Mouse (Mus musculus) forebrain, embryonic 16.5 days (tissue): ENCODE data around the gene Arhgef26. TPM values are rescaled to one million over a fixed set of nuclear protein-coding genes. Genes with fewer than 3 reads are reported as not detected.

Experiments
- ATAC-seq: fragments of 200-750 bp; cut with Nextera tagmentation; 2 replicates; pipeline ENCODE4 v1.8.0; 2017; ENCODE audit warnings: mild to moderate bottlenecking, moderate library complexity
- H3K27ac ChIP-seq: fragments of 300-500 bp; sonication (generic); 2 replicates; pipeline ENCODE4 v1.5.1; 2014; ENCODE audit warnings: low read length, control low read depth
- H3K27me3 ChIP-seq: fragments of 300-500 bp; sonication (generic); replicated peaks from 2 replicates; pipeline ENCODE4 v1.6.1; 2014; ENCODE audit warnings: low read length; ENCODE audit not compliant: control insufficient read depth, insufficient read depth
- H3K36me3 ChIP-seq: fragments of 300-500 bp; sonication (generic); 2 replicates; pipeline ENCODE4 v1.6.1; 2014; ENCODE audit not compliant: control insufficient read depth, insufficient read depth
- H3K4me1 ChIP-seq: fragments of 300-500 bp; sonication (generic); replicated peaks from 2 replicates; pipeline ENCODE4 v1.6.1; 2014; ENCODE audit warnings: low read length; ENCODE audit not compliant: control insufficient read depth, insufficient read depth
- H3K4me2 ChIP-seq: fragments of 300-500 bp; sonication (generic); 2 replicates; pipeline ENCODE4 v1.6.1; 2014; ENCODE audit warnings: mild to moderate bottlenecking, low read length, control low read depth
- H3K4me3 ChIP-seq: fragments of 300-500 bp; sonication (generic); replicated peaks from 2 replicates; pipeline ENCODE4 v1.5.1; 2014; ENCODE audit warnings: mild to moderate bottlenecking, low read length, control low read depth
- H3K9ac ChIP-seq: fragments of 300-500 bp; sonication (generic); replicated peaks from 2 replicates; pipeline ENCODE4 v1.6.1; 2014; ENCODE audit warnings: low read depth, low read length, control low read depth
- H3K9me3 ChIP-seq: fragments of 300-500 bp; sonication (generic); 2 replicates; pipeline ENCODE4 v1.6.1; 2016; ENCODE audit warnings: low read length; ENCODE audit not compliant: control insufficient read depth
- whole genome bisulfite sequencing: fragments of 180-500 bp; shearing (Covaris S2); extraction: QIAGEN DNeasy Blood & Tissue Kit; methylation state at CpG from one replicate; pipeline ENCODE4 v1.1.7; 2014; 5-methylcytosine and 5-hydroxymethylcytosine counted together
- polyA plus RNA-seq: library from polyadenylated mRNA; unstranded; fragments of >200 nt; fragmentation: Nextera tagmentation; extraction: Ambion mirVana; gene quantifications from 2 replicates; pipeline ENCODE4 v1.2.1, GENCODE M21; 2015

The Arhgef26 gene
- 15.6 and 18.1 TPM in 2 replicates for polyA plus RNA-seq

DNA sequence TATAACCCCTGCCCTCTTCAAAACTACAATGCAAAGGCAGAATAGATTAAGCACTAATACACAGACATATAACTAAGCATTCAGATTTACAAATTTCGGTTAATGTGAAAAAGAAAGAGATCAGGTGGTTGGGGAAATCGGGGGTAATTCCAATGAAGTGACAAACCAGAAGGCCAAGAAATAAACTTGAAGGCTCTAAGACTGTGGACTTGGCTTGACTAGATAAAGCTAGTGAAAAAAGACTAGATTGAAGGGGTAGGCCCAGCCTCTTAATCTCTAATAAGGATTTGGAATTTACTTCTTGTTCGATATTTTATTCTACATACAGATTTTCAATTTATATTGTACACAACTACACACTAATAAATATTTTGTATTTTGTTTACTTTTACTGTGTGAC lies at the start of gene Arhgef26:
Gene Arhgef26 (plus strand): TSS at position 301 of the 400 bp plus-strand sequence.
- H3K27ac ChIP-seq, result peak within 1 kb of the TSS; percentile 63
- peaks cover 13% of the 10 kb centered on the region for H3K4me1 ChIP-seq
- 87% methylated on average over 3 of the region's 3 CpGs for WGBS
- H3K27me3 ChIP-seq, result no peaks in the 10 kb centered on the region
- H3K4me2 ChIP-seq, result peak within 1 kb of the TSS; percentile 86
- no peaks in the 10 kb centered on the region for H3K9me3 ChIP-seq
- H3K4me3 ChIP-seq, result peak within 1 kb of the TSS; percentile 88
- ATAC-seq, result no peak
- no peaks in the 10 kb centered on the region for H3K36me3 ChIP-seq
- H3K9ac ChIP-seq, result peak within 1 kb of the TSS; percentile 81

DNA sequence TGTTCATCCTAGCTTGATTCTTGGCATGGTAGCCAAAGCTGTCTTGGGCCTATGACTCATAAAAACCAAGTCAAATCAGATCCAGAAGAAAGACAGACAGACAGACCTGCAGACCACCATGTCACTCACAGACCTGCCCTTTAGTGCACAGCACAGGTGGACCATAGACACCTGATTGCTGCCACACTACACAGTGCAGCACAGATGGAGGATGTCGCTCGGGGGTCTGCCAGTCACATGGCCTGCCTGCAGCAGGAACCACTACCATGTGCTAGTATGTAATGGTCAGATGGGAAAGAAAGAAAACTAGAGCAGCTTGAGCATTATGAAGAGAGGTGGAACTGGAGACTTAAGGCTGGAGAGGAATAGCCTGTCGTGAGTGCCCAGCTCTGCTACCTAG lies 27.7 kb upstream of the Arhgef26 start:
- 96% methylated on average over 3 of the region's 3 CpGs for WGBS
- H3K4me3 ChIP-seq, result no peak overlapping the region
- H3K27me3 ChIP-seq, result no peaks in the 10 kb centered on the region
- no peak for ATAC-seq
- H3K9me3 ChIP-seq, result no peaks in the 10 kb centered on the region
- no peaks in the 10 kb centered on the region for H3K4me1 ChIP-seq
- no peaks in the 10 kb centered on the region for H3K36me3 ChIP-seq
- no peak overlapping the region for H3K9ac ChIP-seq
- no peak overlapping the region for H3K27ac ChIP-seq
- H3K4me2 ChIP-seq, result no peak overlapping the region

DNA sequence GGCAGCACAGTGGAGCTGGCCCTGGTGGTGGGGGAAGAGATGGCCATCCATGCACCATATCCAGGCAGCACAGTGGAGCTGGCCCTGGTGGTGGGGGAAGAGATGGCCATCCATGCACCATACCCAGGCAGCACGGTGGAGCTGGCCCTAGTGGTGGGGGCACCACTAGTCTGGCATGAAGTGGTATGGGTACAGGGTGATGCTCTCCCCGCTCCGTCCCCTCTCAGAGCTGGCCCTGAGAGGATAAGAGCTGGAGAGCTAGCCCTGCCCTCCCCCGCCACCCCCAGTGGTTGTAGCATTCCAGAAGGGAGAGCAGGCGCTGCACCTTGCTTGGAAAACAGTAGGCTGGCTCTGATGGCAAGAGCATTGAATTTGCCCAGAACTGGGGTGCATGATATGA lies 26.9 kb upstream of the Arhgef26 start:
- Histone ChIP-seq H3K4me2 (no peak overlapping the region), H3K36me3 (no peaks in the 10 kb centered on the region), H3K9ac (no peak overlapping the region), H3K27me3 (no peaks in the 10 kb centered on the region), H3K4me3 (no peak overlapping the region), H3K27ac (no peak overlapping the region), H3K4me1 (no peaks in the 10 kb centered on the region), H3K9me3 (no peaks in the 10 kb centered on the region)
- WGBS, result 92% methylated on average over 5 of the region's 5 CpGs
- ATAC-seq, result no peak

DNA sequence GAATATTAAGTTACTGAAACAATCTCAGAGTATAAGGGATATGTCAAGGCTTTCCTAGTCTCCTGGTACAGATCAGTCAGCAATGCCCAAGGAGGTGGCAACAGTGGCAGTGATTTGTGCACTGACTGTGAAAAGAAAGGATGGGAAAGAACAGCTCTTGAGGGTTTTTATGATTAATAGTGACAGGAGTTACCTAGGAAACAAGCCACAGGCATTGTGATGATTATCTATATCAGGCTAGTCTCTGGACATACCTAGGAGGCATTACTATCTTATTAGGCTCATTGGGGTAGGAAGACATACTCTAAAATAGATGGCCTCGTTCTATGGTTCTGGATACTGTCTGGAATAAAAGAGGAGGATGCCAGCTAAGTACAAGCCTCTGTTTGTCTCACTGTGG lies 13.4 kb upstream of the Arhgef26 start:
- Histone ChIP-seq H3K36me3 (no peaks in the 10 kb centered on the region), H3K4me3 (no peak overlapping the region), H3K9me3 (no peaks in the 10 kb centered on the region), H3K27me3 (no peaks in the 10 kb centered on the region), H3K27ac (no peak overlapping the region), H3K4me1 (no peaks in the 10 kb centered on the region), H3K9ac (no peak overlapping the region), H3K4me2 (no peak overlapping the region)
- ATAC-seq, result 0 out of 2 replicates have a peak, but pooled peaks have one; percentile 28
- 60% methylated on average over 1 of the region's 1 CpGs for WGBS

DNA sequence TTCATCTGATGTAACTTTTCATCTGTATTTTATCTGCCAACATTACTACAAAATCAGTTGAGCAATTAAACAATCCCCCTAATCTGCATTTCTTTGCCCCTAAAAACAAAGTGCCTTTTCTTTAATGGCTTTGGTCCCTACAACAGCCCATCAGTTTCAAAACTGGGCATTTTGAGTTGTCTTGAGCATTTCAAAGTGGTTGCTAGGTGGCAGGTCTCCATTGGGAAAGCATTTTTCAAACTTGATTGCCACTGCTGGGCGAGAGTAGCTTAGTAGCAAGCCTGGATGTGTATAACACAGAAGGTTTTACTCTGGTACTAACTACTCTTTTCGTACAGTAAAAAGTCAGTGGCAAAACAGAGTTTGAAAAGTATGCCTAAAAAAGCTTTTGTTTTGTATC lies 10.2 kb upstream of the Arhgef26 start:
- H3K4me2 ChIP-seq, result no peak overlapping the region

DNA sequence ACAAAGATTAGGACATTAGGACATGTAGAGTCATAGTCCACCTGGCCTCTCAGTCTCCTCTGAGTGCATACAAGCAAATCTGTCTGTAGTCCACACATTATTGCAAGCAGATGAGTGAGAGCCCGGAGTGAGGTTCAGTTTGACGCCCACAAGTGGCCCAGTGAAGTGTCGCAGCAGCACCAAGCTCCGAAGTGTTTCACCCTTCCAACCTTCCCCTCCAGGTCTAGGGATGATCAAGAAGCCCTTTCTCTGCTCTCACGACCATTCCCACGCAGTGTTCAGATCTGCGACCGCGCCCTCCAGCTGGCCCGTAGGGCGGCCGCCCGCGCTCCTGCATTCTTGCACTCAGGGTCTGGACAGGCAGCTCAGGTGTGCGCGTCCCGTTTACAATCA lies 313 bp downstream of the Arhgef26 start:
- no peak for ATAC-seq
- Histone ChIP-seq H3K4me1 (peaks cover 13% of the 10 kb centered on the region), H3K9me3 (no peaks in the 10 kb centered on the region), H3K36me3 (no peaks in the 10 kb centered on the region), H3K4me2 (peak overlapping the region; percentile 86), H3K9ac (peak overlapping the region; percentile 81), H3K27ac (no peak overlapping the region), H3K27me3 (no peaks in the 10 kb centered on the region), H3K4me3 (peak overlapping the region; percentile 88)
- 1% methylated on average over 17 of the region's 17 CpGs for WGBS

More for the DNA sequence above, 10.2 kb upstream of the Arhgef26 start:
- H3K27ac ChIP-seq, result no peak overlapping the region
- H3K27me3 ChIP-seq, result no peaks in the 10 kb centered on the region
- 14% methylated on average over 2 of the region's 2 CpGs for WGBS
- no peak overlapping the region for H3K4me3 ChIP-seq
- no peaks in the 10 kb centered on the region for H3K9me3 ChIP-seq
- peak; percentile 74 for ATAC-seq
- no peak overlapping the region for H3K9ac ChIP-seq
- no peaks in the 10 kb centered on the region for H3K36me3 ChIP-seq
- H3K4me1 ChIP-seq, result no peaks in the 10 kb centered on the region

DNA sequence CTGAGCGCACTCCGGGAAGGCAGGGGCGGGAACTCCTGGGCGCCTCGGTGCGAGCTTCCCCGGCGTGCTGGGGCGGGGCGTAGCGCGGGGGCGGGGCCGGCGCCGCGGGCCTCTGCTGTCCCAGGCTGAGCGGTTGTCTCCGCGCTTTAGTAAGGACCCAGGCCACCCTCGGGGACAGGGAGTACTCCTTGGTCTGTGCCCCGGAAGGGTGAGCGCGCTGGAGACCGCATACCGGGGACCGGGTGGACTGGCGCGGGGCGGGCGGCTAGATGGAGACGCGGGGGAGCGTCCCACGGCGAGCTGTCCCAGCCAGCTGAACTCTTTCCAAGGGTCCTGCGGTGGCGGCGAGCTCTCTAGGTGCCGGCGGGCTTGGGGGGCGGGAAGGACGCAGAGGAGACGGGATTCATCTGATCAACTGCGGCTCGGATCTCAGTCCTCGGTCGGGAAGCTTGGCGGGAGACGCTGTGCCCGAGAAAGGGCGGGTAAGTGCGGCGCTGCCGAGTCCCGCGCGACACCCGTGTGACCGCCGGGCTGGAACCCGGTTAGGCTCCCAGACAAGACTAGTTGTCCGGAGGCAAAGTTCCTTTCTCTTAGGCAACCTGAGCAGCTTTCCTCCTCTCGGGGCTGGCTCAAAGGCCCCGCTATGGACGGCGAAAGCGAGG lies 841 bp downstream of the Arhgef26 start:
- WGBS, result under 1% methylated on average over 61 of the region's 68 CpGs
- H3K4me1 ChIP-seq, result peaks cover 13% of the 10 kb centered on the region

DNA sequence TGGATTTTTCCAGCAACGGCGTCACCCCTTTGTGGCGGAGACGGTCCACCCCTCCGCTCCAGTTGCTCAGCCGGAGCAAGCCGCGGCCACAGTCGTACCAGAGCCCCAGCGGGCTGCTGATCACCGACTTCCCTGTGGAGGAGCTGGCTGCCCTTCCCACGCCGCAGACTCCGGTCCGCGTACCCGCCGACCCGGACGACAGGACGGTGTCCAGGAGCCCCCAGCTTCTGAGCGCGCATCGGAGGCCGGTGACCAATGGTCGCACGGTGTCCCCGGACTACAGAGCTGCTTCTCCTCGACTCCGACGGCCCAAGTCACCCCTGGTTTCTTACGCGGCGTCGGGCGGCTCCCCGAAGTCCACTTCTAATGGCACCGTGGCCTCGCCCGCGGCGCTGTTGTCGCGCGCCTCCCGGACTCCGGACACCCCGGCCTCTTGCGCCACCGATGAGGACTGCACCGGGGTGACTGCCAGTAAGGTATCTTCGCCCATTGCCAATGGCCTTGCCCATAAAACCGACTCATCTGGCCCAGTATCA lies 1.4 kb downstream of the Arhgef26 start:
- peak; percentile 64 for ATAC-seq
- Histone ChIP-seq H3K27me3 (no peaks in the 10 kb centered on the region), H3K9me3 (no peaks in the 10 kb centered on the region), H3K27ac (peak overlapping the region; percentile 63), H3K4me3 (peak overlapping the region; percentile 88), H3K36me3 (no peaks in the 10 kb centered on the region), H3K4me1 (peaks cover 13% of the 10 kb centered on the region), H3K9ac (peak overlapping the region; percentile 81), H3K4me2 (peak overlapping the region; percentile 86)
- under 1% methylated on average over 53 of the region's 53 CpGs for WGBS

More for the DNA sequence above, 841 bp downstream of the Arhgef26 start:
- peak overlapping the region; percentile 88 for H3K4me3 ChIP-seq
- H3K36me3 ChIP-seq, result no peaks in the 10 kb centered on the region
- peak overlapping the region; percentile 81 for H3K9ac ChIP-seq
- H3K9me3 ChIP-seq, result no peaks in the 10 kb centered on the region
- H3K4me2 ChIP-seq, result peak overlapping the region; percentile 86
- H3K27ac ChIP-seq, result peak overlapping the region; percentile 63
- no peaks in the 10 kb centered on the region for H3K27me3 ChIP-seq
- peak; percentile 97 for ATAC-seq

DNA sequence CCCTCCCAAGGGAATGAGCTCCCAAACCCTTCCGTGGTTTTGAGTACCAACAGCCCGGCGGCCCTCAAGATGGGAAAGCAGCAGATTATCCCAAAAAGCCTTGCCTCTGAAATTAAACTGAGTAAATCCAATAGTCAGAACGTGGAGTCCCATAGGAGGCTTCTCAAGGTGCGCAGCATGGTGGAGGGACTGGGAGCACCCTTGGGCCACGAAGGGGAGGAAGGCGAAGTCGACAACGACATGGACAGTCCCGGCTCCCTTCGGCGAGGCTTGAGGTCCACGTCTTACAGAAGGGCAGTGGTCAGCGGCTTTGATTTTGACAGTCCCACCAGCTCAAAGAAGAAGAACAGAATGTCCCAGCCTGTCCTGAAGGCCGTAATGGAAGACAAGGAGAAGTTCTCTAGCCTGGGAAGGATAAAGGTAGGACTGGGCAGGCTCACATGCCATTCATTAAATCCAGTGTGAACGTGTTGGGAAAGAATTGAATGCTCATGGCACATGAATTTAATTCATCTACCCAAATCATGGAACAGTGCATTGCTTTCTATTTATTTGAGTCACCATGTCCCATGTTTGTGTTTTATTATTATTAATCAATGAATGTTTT lies 2.1 kb downstream of the Arhgef26 start:
- Histone ChIP-seq H3K9me3 (no peaks in the 10 kb centered on the region), H3K4me3 (peak overlapping the region; percentile 88), H3K27me3 (no peaks in the 10 kb centered on the region), H3K36me3 (no peaks in the 10 kb centered on the region), H3K27ac (no peak overlapping the region), H3K4me2 (peak overlapping the region; percentile 86), H3K9ac (peak overlapping the region; percentile 81), H3K4me1 (peaks cover 13% of the 10 kb centered on the region)
- 8% methylated on average over 16 of the region's 16 CpGs for WGBS
- no peak for ATAC-seq
